Mouse (Mus musculus): ENCODE measurements around the gene Nenf.

Nenf gene

GRCm38 (mm10) chr1:191317591-191318196 lies at the start of gene Nenf:
Gene Nenf, minus strand, starts transcription at chr1:191318194.
- peak; percentile 82 to 88 for DNase-seq

- DNase-seq, result no peak
Measured at GRCm38 (mm10) chr1:191364477-191364876, 46.5 kb upstream of the Nenf start.

- no peak for DNase-seq
Measured at GRCm38 (mm10) chr1:191362412-191362811, 44.4 kb upstream of the Nenf start.

DNA sequence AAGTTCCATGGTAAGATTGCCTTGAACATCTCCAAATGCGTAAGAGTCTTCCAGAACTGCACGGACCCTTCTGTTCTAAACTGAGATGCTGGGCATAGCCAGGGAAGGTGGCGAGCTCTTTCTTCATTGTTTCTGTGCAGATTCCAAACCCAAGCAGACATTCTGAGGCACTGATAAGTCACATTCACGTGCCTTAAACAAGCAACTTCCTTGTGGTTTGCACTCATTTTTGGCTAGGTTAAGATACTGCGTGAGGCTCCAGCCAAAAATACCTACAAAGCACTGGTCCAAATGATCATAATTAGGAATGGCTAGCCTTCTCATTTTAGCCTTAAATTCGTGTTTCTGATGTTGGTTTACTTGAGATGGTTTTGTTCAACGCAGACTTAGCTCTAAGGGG lies 41.5 kb upstream of the Nenf start:
- no peak for DNase-seq

DNA sequence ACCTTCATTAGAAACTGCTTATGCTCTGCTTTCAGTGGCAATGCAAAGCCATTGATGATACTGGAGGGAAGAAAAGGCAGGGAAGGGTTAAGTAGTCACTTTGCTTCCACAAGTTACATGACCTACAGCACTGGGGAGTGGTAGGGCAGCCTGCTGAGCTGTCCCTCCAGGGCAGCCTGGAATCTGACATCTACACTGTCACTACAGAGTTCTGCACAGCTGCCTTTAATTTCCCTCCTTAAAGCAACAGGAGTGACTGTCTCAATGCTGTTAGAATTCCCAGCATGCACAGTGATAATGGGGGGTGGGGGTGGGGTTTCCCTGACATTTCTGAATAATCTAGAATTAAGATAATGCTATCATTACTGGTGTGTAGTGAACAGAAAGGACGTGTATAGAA lies 38.9 kb upstream of the Nenf start:
- DNase-seq, result no peak

GRCm38 (mm10) chr1:191353836-191354235 lies 35.8 kb upstream of the Nenf start:
- no peak for DNase-seq

DNA sequence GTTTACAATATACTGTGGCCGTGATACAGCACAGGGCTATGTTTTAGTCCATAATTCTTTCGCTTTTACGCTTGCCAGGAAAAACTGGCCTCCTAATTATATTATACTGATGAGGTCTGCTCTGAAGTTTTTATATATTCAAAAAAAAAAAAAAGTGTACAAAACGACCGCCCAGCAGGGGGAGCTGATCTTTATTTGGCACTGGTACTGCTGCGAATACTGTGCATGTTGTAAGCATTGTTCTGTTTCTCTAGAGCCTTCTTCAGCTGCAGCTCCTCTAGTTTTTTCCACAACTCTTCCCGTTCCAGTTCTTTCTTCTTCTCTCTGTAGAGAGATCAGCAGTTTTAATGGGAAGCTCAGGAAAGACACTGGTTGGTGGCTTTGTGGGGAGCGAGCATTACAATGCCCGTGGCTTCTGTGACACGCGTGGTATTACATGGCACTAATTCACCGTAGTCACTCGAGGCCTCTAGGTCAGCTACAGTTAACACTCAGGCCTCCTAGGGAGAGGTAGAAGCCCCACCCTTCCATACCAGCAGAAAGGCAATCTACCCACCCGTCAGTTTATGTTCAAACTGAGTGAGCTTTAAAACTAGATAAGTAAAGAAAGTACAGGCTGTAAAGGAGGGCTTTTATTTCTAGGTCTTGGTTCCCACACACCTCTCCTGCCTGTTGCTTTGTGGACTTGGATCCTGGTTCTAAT lies 34.9 kb upstream of the Nenf start:
- peak; percentile 18 to 45 for DNase-seq

DNA sequence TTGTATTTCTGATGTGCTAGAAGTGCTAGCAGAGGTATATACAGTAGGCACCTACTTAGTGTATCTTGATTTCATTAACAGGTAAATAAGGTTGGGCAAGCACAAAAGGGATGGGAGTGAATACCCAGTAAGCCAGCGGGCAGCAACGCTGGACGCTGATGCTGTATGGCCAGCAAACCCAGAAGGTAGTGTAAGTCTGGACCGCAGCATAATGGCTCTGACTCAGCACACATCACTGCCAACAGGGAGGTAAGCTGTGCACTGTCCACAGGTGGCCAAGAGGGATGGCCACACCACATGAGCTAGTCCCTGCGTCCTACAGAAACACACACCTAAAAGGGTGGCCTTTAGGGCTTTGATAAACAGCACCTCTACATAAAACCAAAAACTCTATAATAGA lies 32.4 kb upstream of the Nenf start:
- DNase-seq, result no peak

GRCm38 (mm10) chr1:191349486-191350037 lies 31.6 kb upstream of the Nenf start:
- no peak for DNase-seq

- no peak for DNase-seq
Measured at GRCm38 (mm10) chr1:191348996-191349395, 31.0 kb upstream of the Nenf start.

DNA sequence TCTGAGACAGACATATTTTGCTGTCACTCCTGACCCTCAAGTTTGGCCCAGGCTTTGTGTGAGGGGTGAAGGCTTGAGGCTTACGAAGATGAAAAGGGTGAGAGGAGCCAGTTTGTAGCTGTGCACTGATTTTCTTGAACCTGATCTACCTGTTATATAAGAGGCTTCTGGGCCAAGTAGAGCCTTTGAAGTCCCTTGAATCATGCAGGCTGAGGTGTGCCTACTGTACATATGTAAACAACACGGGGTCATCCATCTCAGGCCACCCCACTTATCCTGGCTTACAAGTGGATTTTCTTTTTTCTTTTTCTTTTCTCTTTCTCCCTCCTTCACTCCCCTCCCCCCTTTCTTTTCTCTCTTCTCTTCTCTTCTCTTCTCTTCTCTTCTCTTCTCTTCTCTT lies 30.6 kb upstream of the Nenf start:
- DNase-seq, result no peak

GRCm38 (mm10) chr1:191347602-191348001 lies 29.6 kb upstream of the Nenf start:
- DNase-seq, result no peak

DNA sequence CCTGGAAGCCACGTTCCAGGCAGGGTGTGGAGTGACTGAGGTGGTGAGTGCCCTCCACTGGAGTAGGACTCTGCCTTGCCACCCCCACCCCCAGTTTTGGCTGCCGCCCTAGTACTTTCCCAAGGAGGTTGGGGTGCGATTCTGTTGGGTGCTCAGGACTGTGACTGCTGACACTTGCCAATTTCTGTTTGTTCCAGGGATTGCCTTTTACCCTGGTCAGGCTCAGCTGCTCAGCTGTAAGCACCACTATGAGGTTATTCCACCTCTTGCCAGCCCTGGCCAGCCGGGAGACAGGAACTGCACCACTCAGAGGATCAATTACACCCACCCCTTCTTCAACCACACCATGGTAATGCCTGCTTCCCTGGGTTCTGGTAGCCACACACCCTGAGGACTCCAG lies 22.5 kb upstream of the Nenf start:
- no peak for DNase-seq

GRCm38 (mm10) chr1:191339876-191340275 lies 21.9 kb upstream of the Nenf start:
- no peak for DNase-seq

DNA sequence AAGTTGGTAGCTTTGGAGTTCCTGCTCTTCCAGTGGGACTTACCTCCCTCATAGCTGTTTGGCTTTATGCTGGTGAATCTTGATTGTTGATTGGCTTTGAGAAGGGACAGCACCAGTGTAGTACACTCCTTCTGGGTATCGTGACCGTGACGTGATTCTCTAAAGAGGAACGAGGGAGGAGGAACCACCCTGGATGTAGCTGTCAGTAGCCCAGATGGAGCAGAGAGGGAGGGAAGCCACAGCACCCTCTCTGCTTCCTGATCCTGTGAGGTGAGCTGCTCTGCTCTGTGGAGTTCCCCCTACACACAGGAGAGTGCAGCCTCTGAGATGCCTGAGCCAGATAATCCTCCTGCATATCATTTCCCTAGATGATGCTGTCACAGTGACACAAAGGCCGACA lies 16.5 kb upstream of the Nenf start:
- DNase-seq, result no peak

GRCm38 (mm10) chr1:191330356-191330755 lies 12.4 kb upstream of the Nenf start:
- DNase-seq, result no peak

GRCm38 (mm10) chr1:191328019-191328441 lies 10.0 kb upstream of the Nenf start:
- DNase-seq, result peak in 1 of 2 experiments; percentile 34

GRCm38 (mm10) chr1:191327258-191327657 lies 9.3 kb upstream of the Nenf start:
- DNase-seq, result no peak

DNA sequence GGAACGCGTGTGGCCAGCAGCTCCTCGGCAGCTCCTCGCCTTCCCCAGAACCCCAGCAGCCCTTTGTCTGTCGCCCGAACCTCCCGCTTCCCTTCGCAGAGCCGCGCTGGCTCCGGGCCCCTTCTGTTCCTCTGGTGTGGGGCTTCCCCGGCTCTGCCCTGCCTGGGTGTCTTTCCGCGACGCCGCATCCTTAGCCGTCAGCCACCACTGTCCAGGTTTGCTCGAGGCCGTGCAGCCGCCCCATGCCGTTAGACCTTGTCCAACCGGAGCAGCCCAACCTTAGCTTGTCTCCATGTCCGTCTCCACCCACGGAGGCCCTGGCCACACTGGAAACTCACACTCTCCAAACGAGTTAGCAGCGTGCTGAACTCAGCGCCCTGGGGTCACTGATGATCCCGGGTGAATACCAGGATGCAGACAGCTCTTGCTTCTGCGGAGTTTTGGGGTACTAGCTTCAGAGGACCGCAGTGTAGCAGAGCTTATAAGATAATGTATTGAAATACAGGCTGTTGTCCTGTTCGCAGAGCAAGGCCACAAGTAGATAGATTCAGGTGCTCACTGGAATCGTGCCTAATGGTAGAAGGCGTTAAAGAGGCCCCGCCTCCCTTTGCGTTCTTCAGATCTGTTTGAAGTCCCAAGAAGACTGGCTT lies 8.4 kb upstream of the Nenf start:
- DNase-seq, result peak; percentile 37 to 47

DNA sequence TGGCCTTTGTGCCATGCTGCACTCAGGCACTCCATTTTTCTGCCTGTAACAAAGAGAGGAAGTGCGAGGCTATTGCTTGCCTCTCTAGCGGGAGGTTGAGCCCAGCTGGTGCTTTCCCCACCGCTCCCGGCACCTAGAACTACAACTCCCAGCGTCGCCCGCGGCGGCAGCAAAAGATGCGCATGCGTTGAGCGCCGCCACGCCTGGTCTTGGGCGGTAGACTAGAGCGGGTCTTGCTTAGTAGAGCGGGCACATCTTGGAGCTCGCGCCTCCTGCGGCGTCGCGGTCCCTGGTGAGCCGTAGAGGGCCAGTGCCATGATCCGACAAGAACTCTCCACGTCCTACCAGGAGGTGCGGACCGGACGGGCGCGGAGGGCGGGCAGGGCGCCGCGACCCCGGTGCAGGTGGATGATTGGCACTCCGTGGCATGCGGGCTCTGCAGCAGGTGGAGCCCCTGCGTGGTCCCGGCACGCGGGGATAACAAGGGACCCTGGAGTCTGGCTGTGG lies 7.8 kb upstream of the Nenf start, which contains the start of gene Tmem206:
TSS of gene Tmem206 (plus strand) at position 187 of the 507 bp plus-strand sequence.
- peak; percentile 95 to 97 for DNase-seq

DNA sequence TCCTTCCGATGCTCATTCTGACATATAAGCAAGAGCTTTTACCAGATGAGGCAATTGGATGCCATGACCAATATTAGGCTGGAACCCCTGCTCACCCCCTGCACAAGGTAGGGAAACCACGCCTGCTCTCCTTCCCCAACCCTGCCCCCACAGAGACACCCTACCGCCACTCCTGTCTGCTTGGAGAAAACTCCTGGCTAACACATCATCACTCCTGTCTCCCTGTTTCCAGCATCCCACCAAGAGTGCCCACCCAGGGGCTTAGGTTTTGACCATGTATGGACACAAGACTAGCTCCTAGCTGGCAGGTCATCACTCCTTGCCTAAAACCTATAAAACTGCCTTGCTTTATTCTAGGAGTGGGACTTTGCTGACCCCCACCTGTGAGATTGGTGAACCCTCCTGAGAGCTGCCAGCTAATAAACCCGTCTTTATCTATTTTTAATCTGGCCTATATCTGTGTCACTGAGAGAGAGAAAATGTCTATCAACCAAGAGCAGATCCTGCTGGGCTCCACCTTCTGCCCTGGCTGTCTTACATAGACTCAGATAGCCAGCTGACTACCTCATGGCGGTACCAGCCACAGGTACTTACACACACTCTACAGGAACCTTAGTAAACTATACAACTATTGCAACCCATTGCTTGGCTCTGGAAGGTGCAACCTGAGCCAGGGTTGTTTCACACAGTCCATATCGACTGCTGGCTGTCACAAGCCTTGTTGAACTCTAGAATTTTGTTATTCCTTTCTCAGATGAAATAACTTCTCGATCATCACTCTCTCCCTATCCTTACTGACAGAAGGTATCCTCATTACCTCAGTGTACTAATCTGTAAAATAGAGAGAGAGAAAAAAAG lies 7.0 kb upstream of the Nenf start:
- no peak for DNase-seq

GRCm38 (mm10) chr1:191323381-191323780 lies 5.4 kb upstream of the Nenf start:
- no peak for DNase-seq

GRCm38 (mm10) chr1:191318686-191319085 lies 692 bp upstream of the Nenf start:
- DNase-seq, result no peak
